Mouse (Mus musculus): ENCODE measurements around the gene Cd164. TPM values are rescaled to one million over a fixed set of nuclear protein-coding genes. Genes with fewer than 3 reads are reported as not detected.
A peak's percentile ranks its signal among the peaks of the same experiment; 100 is the strongest.

The Cd164 gene
- polyA plus RNA-seq (2015; fragmentation: Nextera tagmentation; extraction: Ambion mirVana) = 184 and 193 TPM in 2 replicates

DNA sequence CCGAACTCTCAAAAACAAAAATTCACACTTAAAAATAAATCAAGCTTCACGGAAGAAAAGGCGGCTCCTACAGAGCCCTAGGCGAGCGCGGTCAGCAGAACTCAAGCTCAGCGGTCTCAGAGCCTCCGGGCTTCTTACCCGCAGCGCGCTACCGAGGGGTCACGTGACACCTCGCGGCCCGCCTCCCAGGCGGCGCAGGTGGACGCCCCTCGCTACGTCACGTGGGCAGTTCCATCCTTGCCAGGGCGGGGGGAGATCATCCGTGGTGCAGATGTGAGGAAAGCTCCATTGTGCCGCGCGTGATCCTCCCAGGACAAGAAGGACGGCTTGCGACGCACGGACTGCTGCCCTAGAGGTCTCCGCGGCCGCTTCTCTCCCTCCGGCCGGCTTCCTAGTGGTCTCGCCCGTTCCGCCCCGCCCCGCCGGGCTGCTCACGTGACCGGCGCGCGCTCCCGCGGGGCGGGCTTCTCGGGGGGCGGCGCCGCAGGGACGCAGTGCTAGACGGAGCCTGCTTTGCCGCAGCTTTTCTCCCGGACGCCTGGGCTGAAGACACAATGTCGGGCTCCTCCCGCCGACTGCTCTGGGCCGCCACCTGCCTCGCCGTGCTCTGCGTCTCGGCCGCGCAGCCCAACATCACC, at the start of gene Cd164:
TSS of gene Cd164 (plus strand) at position 434 of the 638 bp plus-strand sequence.
- peak; percentile 95 for DNase-seq (ENCODE audit: low spot score)
- ATAC-seq (replicated peaks; ENCODE audit: low FRiP score, low read depth) = peak; percentile 94
- peak within 1 kb of the TSS; percentile 61 for H3K4me2 ChIP-seq (ENCODE audit: low read length)
- H3K27me3 ChIP-seq (ENCODE audit: insufficient read depth, low read length) = no peaks in the 10 kb centered on the region
- no peaks in the 10 kb centered on the region for H3K36me3 ChIP-seq (ENCODE audit: insufficient read depth, low read length)
- H3K4me1 ChIP-seq (replicated peaks; ENCODE audit: insufficient read depth, low read length) = 0 out of 2 replicates have a peak, but pooled peaks cover 7% of the 10 kb centered on the region
- H3K4me3 ChIP-seq (replicated peaks; ENCODE audit: low read depth, low read length) = peak within 1 kb of the TSS; percentile 93
- TF ChIP-seq CTCF (IDR thresholded peaks at IDR 0.05; ENCODE audit: low read depth) = no peak
- H3K27ac ChIP-seq = peak within 1 kb of the TSS; percentile 97
- peak within 1 kb of the TSS; percentile 94 for H3K9ac ChIP-seq (ENCODE audit: low read depth, low read length)
- no peaks in the 10 kb centered on the region for H3K9me3 ChIP-seq (replicated peaks; ENCODE audit: low read length)
- WGBS = under 1% methylated on average over 67 of the region's 69 CpGs

DNA sequence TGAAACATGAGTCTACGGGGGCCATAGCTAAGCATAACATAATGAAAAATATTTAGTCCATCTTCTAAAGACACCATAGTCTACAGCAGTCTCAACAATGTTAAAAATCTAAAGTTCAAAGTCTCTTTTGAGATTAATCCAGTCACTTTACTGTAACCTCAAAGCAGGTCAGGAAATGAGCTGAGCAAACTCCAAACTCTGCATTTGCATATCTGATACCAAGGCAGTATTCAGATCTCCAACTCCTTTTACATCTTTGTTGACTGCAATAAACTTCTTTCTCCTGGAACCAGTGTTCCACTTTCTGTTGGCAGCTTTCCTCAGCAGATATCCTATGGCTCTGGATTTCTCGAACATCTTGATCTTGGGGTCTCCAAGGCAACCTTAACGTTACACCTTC, 48.5 kb upstream of the Cd164 start:
- Histone ChIP-seq H3K27me3 (ENCODE audit: insufficient read depth, low read length) (no peaks in the 10 kb centered on the region), H3K4me2 (ENCODE audit: low read length) (no peak overlapping the region), H3K4me3 (replicated peaks; ENCODE audit: low read depth, low read length) (no peak overlapping the region), H3K9me3 (replicated peaks; ENCODE audit: low read length) (no peaks in the 10 kb centered on the region), H3K27ac (no peak overlapping the region), H3K36me3 (ENCODE audit: insufficient read depth, low read length) (peaks cover 2% of the 10 kb centered on the region; the same call in 1 of the 2 replicates), H3K4me1 (replicated peaks; ENCODE audit: insufficient read depth, low read length) (0 out of 2 replicates have a peak, but pooled peaks cover under 1% of the 10 kb centered on the region), H3K9ac (ENCODE audit: low read depth, low read length) (no peak overlapping the region)
- TF ChIP-seq CTCF (IDR thresholded peaks at IDR 0.05; ENCODE audit: low read depth) = no peak
- DNase-seq (ENCODE audit: low spot score) (no peak), ATAC-seq (replicated peaks; ENCODE audit: low FRiP score, low read depth) (no peak)
- WGBS = 78% methylated on average over 3 of the region's 3 CpGs

DNA sequence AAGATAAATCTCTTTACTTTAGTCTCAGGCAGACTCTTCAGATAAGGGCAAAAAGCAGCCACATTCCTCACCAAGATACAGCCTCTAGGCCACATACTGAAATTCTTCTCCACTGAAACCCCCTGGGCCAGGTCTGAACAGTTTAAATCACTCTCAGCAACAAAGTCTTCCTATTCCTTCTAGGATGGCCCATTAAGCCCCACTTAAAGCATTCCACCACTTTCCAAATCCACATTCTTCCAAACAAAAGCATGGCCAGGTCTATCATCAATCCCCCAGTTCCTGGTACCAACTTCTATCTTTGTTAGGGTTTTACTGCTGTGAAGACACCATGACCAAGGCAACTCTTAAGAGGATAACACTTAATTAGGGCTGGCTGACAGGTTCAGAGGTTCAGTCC, 46.7 kb upstream of the Cd164 start:
- no peaks in the 10 kb centered on the region for H3K9me3 ChIP-seq (replicated peaks; ENCODE audit: low read length)
- peaks cover 6% of the 10 kb centered on the region for H3K4me1 ChIP-seq (replicated peaks; ENCODE audit: insufficient read depth, low read length)
- no peak overlapping the region for H3K27ac ChIP-seq
- H3K4me2 ChIP-seq (ENCODE audit: low read length) = no peak overlapping the region
- H3K9ac ChIP-seq (ENCODE audit: low read depth, low read length) = no peak overlapping the region
- TF ChIP-seq CTCF (IDR thresholded peaks at IDR 0.05; ENCODE audit: low read depth) = no peak
- no peaks in the 10 kb centered on the region for H3K27me3 ChIP-seq (ENCODE audit: insufficient read depth, low read length)
- DNase-seq (ENCODE audit: low spot score) = no peak
- H3K36me3 ChIP-seq (ENCODE audit: insufficient read depth, low read length) = no peaks in the 10 kb centered on the region
- no peak overlapping the region for H3K4me3 ChIP-seq (replicated peaks; ENCODE audit: low read depth, low read length)
- ATAC-seq (replicated peaks; ENCODE audit: low FRiP score, low read depth) = no peak

DNA sequence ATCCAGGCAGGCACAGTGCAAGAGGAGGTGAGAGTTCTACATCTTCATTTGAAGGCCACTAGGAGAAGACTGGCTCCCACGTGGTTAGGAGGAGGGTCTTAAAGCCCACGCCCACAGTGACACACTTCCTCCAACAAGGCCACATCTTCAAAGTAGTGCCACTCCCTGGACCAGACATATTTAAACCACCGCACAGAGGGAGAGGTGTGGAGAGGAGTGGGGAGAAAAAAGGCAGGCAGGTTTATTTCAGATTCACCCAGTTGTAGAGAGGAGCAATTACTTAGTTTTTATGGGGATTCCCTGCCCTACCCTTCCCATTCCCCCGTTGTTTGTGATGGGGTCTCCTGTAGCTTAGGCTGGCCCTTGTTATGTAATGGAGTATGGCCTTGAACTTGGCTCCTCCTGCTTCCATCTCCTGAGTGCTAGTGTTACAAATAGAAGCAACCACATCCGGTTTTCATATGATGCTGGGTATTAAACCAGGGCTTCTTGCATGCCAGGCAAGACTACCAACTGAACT, 46.2 kb upstream of the Cd164 start:
- Histone ChIP-seq H3K27me3 (ENCODE audit: insufficient read depth, low read length) (no peaks in the 10 kb centered on the region), H3K27ac (no peak overlapping the region), H3K4me1 (replicated peaks; ENCODE audit: insufficient read depth, low read length) (peaks cover 9% of the 10 kb centered on the region), H3K4me3 (replicated peaks; ENCODE audit: low read depth, low read length) (no peak overlapping the region), H3K9ac (ENCODE audit: low read depth, low read length) (no peak overlapping the region), H3K4me2 (ENCODE audit: low read length) (no peak overlapping the region), H3K9me3 (replicated peaks; ENCODE audit: low read length) (no peaks in the 10 kb centered on the region), H3K36me3 (ENCODE audit: insufficient read depth, low read length) (no peaks in the 10 kb centered on the region)
- 78% methylated on average over 5 of the region's 5 CpGs for WGBS
- ATAC-seq (replicated peaks; ENCODE audit: low FRiP score, low read depth) (no peak), DNase-seq (ENCODE audit: low spot score) (no peak)
- no peak for TF ChIP-seq CTCF (IDR thresholded peaks at IDR 0.05; ENCODE audit: low read depth)

DNA sequence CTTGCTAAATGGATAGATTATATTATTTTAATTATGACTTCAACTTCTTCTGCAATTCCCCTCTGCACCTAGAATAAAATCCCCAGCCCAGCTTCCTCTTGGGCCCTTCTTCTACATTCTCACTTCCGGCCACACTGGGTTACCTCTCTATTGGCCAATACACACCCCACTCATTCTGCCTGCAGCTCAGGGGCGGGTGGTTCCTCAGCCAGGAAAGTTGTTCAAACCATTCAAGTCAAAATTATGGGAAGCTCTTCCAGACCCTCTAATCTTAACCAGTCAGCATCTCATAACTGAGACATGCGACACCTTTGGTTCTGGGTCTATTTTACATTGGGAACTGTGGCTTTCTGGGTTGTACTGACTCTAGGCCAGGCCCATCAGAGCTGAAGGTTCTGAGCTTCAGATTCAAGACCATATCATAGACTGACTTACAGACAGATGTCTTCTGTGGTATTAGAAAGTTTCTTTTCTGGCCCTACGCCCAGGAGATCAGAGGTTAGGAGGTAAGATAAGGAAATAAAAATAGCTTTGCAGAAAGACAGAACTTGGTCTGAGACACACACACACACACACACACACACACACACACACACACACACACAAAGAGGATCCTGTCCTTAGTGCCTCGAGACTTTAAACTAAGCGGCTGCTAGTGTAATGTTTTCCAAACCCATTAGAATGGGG, 45.3 kb upstream of the Cd164 start:
- peaks cover 9% of the 10 kb centered on the region for H3K4me1 ChIP-seq (replicated peaks; ENCODE audit: insufficient read depth, low read length)
- H3K9me3 ChIP-seq (replicated peaks; ENCODE audit: low read length) = no peaks in the 10 kb centered on the region
- H3K27me3 ChIP-seq (ENCODE audit: insufficient read depth, low read length) = no peaks in the 10 kb centered on the region
- WGBS = 75% methylated on average over 6 of the region's 6 CpGs
- no peaks in the 10 kb centered on the region for H3K36me3 ChIP-seq (ENCODE audit: insufficient read depth, low read length)
- no peak overlapping the region for H3K4me3 ChIP-seq (replicated peaks; ENCODE audit: low read depth, low read length)
- no peak overlapping the region for H3K4me2 ChIP-seq (ENCODE audit: low read length)
- no peak for TF ChIP-seq CTCF (IDR thresholded peaks at IDR 0.05; ENCODE audit: low read depth)
- H3K27ac ChIP-seq = no peak overlapping the region; the same call in 1 of the 2 replicates
- no peak overlapping the region for H3K9ac ChIP-seq (ENCODE audit: low read depth, low read length)
- no peak for ATAC-seq (replicated peaks; ENCODE audit: low FRiP score, low read depth)
- DNase-seq (ENCODE audit: low spot score) = peak; percentile 15

DNA sequence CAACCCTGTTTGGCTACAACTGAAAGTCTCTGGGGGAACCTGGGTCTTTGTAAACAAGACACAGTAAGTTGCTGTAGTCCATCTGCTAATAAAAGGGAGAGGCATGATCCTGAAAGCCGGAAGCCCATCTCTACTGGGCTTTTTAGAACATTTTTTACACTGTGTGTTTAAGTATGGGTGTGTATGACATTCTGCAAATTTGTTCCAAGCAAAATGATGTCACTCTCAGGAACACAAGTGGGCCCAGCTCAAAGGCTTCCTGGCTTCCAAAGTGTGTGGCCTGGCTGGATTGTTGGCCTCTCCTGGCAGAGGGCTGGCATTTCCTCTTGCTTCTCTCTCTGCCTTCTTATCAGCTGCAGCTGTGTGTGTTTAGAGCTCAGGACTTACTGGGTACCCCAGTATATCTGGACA, 44.2 kb upstream of the Cd164 start:
- H3K9me3 ChIP-seq (replicated peaks; ENCODE audit: low read length) = no peaks in the 10 kb centered on the region
- no peak for TF ChIP-seq CTCF (IDR thresholded peaks at IDR 0.05; ENCODE audit: low read depth)
- H3K4me3 ChIP-seq (replicated peaks; ENCODE audit: low read depth, low read length) = no peak overlapping the region
- peak overlapping the region; percentile 58; the same call in 1 of the 2 replicates for H3K27ac ChIP-seq
- no peaks in the 10 kb centered on the region for H3K27me3 ChIP-seq (ENCODE audit: insufficient read depth, low read length)
- peaks cover 9% of the 10 kb centered on the region for H3K4me1 ChIP-seq (replicated peaks; ENCODE audit: insufficient read depth, low read length)
- no peak overlapping the region for H3K4me2 ChIP-seq (ENCODE audit: low read length)
- no peaks in the 10 kb centered on the region for H3K36me3 ChIP-seq (ENCODE audit: insufficient read depth, low read length)
- DNase-seq (ENCODE audit: low spot score) (peak; percentile 8), ATAC-seq (replicated peaks; ENCODE audit: low FRiP score, low read depth) (no peak)
- no peak overlapping the region for H3K9ac ChIP-seq (ENCODE audit: low read depth, low read length)
- WGBS = 73% methylated on average over 1 of the region's 1 CpGs
